Mouse (Mus musculus): Measurements from ENCODE around the gene Mmachc.

The Mmachc gene

GRCm38 (mm10) chr4:116708791-116709390 is 685 bp upstream of the Mmachc start:
- POLR2A ChIA-PET: interaction anchor here (0.5 to 16.3 kb wide), 105 partner anchors 10 to 585 kb away, joined by 3 to 370 read pairs (median 5); partner anchors contain the start of genes Mutyh (in 3 of the 4), Prdx1 (in 3 of the 4), Tesk2 (in 3 of the 4) and Toe1 (in 3 of the 4)
- CTCF ChIA-PET: interaction anchor here (0.6 to 3.6 kb wide), 27 partner anchors 9 to 681 kb away, joined by 3 to 28 read pairs (median 5); partner anchors contain the start of genes Tesk2 (in 2 of the 4), Mutyh (in 1 of the 4), Prdx1 (in 1 of the 4) and Toe1 (in 1 of the 4)

DNA sequence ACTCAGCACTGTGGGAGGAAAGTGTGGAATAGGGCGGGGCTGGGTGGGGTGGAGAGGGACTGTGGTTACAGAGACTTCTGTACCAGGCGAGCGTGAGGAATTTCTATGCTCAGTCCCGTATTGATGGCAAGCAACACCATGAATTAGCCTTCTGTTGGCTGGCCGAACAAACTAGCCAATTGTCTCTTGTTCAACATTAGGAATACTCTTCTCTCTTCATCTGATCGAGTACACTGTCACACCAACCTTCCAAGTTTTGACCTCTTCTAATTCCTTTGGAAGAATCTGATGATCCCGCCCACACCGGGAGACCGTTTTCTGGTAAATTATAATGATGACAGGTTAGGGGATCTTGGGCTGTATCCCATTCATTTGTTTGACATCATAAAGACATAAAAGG is 540 bp downstream of the Mmachc start:
- CTCF ChIA-PET: interaction anchor here (0.6 to 3.6 kb wide), 20 partner anchors 10 to 438 kb away, joined by 3 to 28 read pairs (median 6); partner anchors contain the start of genes Tesk2 (in 3 of the 4), Mutyh (in 1 of the 4), Prdx1 (in 1 of the 4) and Toe1 (in 1 of the 4)
- POLR2A ChIA-PET: interaction anchor here (0.5 to 16.3 kb wide), 92 partner anchors 9 to 584 kb away, joined by 3 to 370 read pairs (median 5); partner anchors contain the start of genes Akr1a1 (in 3 of the 4), Prdx1 (in 3 of the 4), Tesk2 (in 3 of the 4) and Btbd19 (in 2 of the 4)

DNA sequence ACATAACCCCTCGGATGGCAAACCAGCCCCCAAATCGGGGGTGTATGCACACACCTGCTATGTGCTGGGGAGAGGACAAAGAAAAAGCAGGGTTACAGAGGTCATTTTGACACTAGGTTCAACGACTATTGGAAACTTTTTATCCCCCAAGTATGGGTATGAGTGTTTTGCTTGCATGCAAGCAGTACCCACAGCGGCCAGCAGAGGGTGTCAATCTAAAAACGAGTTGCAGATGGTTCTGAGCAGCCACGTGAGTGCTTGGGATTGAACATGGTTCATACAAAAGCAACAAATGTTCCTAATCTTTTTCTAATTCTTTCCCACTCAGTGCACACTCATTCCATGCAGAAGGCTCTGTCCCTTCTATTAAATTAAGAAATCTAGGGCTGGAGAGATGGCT is 4.4 kb downstream of the Mmachc start:
- POLR2A ChIA-PET: interaction anchor here (0.6 to 16.3 kb wide), 19 partner anchors 9 to 1047 kb away, joined by 3 to 370 read pairs (median 4); partner anchors contain the start of genes Prdx1 (in 3 of the 4) and Tesk2 (in 2 of the 4)
- CTCF ChIA-PET: interaction anchor here in 3 of 4 experiments (0.5 to 1.8 kb wide), 7 partner anchors 17 to 283 kb away, joined by 3 to 6 read pairs (median 3); no protein-coding TSS in a partner anchor

DNA sequence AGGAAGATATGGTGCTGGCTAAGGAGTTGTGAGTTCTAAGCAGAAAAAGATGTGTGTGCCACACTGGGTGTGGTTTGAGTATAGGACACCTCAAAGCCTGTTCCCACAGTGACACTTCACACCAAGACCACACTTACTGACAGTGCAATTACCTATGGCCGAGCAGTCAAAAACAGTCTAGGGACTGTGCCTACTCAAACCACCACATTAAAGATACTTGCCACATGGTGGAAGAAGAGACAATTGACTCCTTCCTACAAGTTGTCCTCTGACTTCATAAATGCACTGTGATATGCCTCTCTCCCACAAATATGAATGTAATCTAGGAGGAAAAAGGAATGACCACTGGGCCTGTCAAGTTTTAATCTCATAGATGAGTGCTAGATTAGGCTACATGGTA is 7.2 kb downstream of the Mmachc start:
- ChIA-PET CTCF (no interaction called here), POLR2A (interaction anchor here (0.9 to 16.3 kb wide), 13 partner anchors 9 to 106 kb away, joined by 3 to 370 read pairs (median 3); partner anchors contain the start of genes Prdx1 (in 3 of the 4), Akr1a1 (in 1 of the 4), Mutyh (in 1 of the 4) and Nasp (in 1 of the 4))

DNA sequence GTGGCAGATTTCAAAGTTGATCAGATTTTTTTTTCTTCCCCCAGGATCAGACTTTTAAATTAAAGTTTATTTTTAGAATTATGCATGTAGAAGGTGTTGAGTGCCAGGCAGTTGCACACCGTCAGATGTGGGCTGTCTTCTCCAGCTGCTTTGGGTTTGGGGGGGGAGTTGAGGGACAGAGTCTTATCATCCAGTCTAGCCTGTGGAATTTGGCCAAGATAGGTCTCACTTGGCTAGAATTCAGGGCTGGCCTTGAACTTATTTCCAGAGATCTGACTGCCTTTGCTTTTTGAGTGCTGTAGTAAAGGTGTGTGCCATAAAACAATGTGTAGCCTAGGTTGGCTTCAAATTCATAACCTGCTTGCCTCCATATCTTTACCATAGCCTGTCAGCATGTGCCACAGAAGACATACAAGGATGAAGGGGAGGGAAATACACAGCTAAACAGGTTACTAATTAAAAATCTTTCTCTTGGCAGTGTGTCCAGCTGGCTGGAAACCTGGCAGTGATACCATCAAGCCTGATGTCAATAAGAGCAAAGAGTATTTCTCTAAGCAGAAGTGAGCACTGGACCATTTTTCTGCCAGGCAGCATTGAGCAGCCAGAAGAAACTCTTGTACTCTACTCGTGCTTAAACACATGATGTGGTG is 9.4 kb downstream of the Mmachc start:
- ChIA-PET CTCF (no interaction called here), POLR2A (interaction anchor here (0.7 to 16.3 kb wide), 12 partner anchors 9 to 72 kb away, joined by 3 to 370 read pairs (median 8); partner anchors contain the start of genes Ccdc163 (in 3 of the 4), Mmachc (in 3 of the 4), Prdx1 (in 3 of the 4) and Tesk2 (in 1 of the 4))

DNA sequence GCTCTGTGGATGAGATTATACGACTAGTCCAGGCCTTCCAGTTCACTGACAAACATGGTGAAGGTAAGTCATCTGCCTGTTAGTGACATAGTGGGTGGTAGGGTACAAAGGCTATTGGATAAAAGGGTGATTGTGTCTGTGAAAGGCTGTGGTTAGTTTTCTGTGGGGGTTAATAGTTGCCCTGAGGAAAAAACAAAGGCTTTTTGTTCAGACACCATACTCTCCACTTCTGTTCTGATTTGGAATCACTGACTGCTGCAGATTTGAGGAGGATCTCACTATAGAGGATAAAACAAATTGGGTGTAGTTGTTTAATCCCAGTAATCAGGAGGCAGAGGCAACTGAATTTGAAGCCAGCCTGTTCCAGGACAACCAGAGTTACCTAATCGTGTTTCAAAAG is 14.4 kb downstream of the Mmachc start:
- ChIA-PET CTCF (interaction anchor here in 1 of 4 experiments (0.6 kb wide), 1 partner anchor 70 kb away, joined by 9 read pairs; no protein-coding TSS in a partner anchor), POLR2A (interaction anchor here (0.6 to 10.0 kb wide), 20 partner anchors 7 to 109 kb away, joined by 3 to 132 read pairs (median 7); partner anchors contain the start of genes Prdx1 (in 4 of the 4), Ccdc163 (in 2 of the 4), Mmachc (in 2 of the 4) and Tesk2 (in 2 of the 4))

DNA sequence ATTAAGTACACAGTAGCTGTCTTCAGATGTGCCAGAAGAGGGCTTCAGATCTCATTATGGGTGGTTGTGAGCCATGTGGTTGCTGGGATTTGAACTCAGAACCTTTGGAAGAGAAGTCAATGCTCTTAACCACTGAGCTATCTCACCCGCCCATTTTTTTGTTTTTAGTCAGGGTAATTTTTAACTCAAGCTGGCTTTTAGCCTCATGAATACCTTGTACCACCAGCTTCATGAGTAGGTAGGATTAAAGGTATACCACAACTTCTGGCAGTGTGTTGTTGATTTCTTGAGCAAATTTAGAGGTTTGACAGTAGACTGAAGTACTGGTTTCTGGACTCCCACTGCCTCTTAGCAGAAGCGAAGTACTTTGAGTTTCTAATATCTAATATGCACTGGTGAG is 16.1 kb downstream of the Mmachc start:
- ChIA-PET POLR2A (interaction anchor here (0.6 to 10.0 kb wide), 22 partner anchors 6 to 294 kb away, joined by 3 to 98 read pairs (median 5); partner anchors contain the start of genes Ccdc163 (in 3 of the 4), Mmachc (in 3 of the 4), Akr1a1 (in 1 of the 4) and Prdx1 (in 1 of the 4)), CTCF (interaction anchor here in 1 of 4 experiments (0.8 to 1.4 kb wide), 2 partner anchors 36 to 47 kb away, joined by 3 read pairs; no protein-coding TSS in a partner anchor)

- CTCF ChIA-PET: no interaction called here
- POLR2A ChIA-PET: interaction anchor here (0.6 to 8.3 kb wide), 21 partner anchors 7 to 493 kb away, joined by 3 to 370 read pairs (median 9); partner anchors contain the start of genes Ccdc163 (in 2 of the 4), Mmachc (in 2 of the 4), Akr1a1 (in 1 of the 4) and Kif2c (in 1 of the 4)
Observed at GRCm38 (mm10) chr4:116689309-116689876, 18.8 kb downstream of the Mmachc start.

- ChIA-PET CTCF (interaction anchor here in 2 of 4 experiments (0.6 to 1.6 kb wide), 3 partner anchors 17 to 639 kb away, joined by 3 to 4 read pairs (median 4); no protein-coding TSS in a partner anchor), POLR2A (interaction anchor here (0.5 to 8.3 kb wide), 69 partner anchors 7 to 612 kb away, joined by 3 to 370 read pairs (median 7); partner anchors contain the start of genes Ccdc163 (in 3 of the 4), Mmachc (in 3 of the 4), Nasp (in 3 of the 4) and Tesk2 (in 3 of the 4))
Observed at GRCm38 (mm10) chr4:116687041-116687440, 21.2 kb downstream of the Mmachc start.

DNA sequence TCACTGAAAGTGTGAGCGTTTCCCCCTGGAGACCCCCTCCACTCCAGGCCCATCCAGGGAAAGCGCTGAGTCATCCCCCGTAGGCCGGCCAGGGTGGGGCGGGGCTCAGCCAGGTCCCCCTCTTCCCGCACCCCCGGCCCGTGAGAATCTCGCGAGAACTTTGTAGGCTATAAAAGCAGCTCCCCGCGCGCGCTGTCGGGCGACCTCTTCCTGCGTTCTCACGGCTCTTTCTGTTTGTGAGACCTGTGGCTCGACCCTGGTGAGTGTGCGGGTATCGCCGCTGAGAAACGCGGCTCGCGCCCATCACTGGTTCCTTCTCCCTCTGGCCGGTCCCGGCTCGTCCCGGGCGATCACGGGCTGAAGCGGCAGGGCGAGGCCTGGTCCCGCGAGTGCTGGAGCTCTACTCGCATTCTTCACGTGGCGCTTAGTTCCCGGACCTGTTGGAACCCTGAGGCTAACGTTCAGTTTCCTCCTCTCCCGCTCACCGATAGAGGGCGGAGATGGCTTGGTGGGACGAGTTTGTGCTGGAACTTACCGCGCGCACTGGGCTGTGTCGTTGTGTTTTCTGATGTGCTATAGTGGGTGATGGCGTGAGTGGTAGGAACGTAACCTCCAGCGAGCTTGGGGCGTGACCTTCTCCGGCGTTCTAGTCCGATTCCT is 22.7 kb downstream of the Mmachc start, which contains the start of gene Prdx1:
TSS of gene Prdx1 (plus strand) at position 143 of the 660 bp plus-strand sequence.
- ChIA-PET CTCF (interaction anchor here in 3 of 4 experiments (0.6 to 2.8 kb wide), 12 partner anchors 9 to 436 kb away, joined by 3 to 12 read pairs (median 4); partner anchors contain the start of genes Ccdc163 (in 1 of the 3) and Mmachc (in 1 of the 3)), POLR2A (interaction anchor here (0.5 to 8.3 kb wide), 184 partner anchors 9 to 866 kb away, joined by 3 to 370 read pairs (median 5); partner anchors contain the start of genes Tesk2 (in 4 of the 4), Akr1a1 (in 3 of the 4), Ccdc163 (in 3 of the 4) and Gpbp1l1 (in 3 of the 4))

DNA sequence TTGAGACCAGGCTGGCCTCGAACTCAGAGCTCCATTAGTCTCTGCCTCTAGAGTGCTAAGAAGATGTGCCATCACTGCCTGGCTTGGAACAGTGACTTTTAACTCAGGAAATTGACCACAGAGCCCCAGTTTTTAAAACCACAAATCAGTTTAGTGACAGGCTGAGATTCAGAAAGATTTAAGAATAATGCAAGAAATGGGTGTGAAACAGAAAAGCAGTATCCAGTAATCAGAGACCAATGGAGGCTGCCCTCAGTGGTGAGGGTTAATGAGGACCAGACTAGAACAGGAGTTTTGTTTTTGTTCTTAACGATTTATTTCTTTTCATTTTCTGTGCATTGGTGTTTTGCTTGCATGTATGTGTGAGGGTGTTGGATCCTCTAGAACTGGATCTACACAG is 23.5 kb downstream of the Mmachc start:
- CTCF ChIA-PET: interaction anchor here in 3 of 4 experiments (0.6 to 2.8 kb wide), 5 partner anchors 12 to 915 kb away, joined by 3 to 12 read pairs (median 5); partner anchors contain the start of genes Ccdc163 (in 1 of the 3) and Mmachc (in 1 of the 3)
- POLR2A ChIA-PET: interaction anchor here (0.6 to 8.3 kb wide), 93 partner anchors 8 to 1152 kb away, joined by 3 to 370 read pairs (median 6); partner anchors contain the start of genes Akr1a1 (in 3 of the 4), Ccdc163 (in 3 of the 4), Gpbp1l1 (in 3 of the 4) and Mmachc (in 3 of the 4)

GRCm38 (mm10) chr4:116683957-116684356 is 24.2 kb downstream of the Mmachc start:
- ChIA-PET CTCF (interaction anchor here in 1 of 4 experiments (0.6 to 2.8 kb wide), 3 partner anchors 12 to 135 kb away, joined by 3 to 12 read pairs (median 3); partner anchors contain the start of genes Ccdc163 and Mmachc), POLR2A (interaction anchor here (0.6 to 8.3 kb wide), 51 partner anchors 10 to 463 kb away, joined by 3 to 370 read pairs (median 13); partner anchors contain the start of genes Akr1a1 (in 3 of the 4), Ccdc163 (in 3 of the 4), Mmachc (in 3 of the 4) and Gpbp1l1 (in 2 of the 4))

DNA sequence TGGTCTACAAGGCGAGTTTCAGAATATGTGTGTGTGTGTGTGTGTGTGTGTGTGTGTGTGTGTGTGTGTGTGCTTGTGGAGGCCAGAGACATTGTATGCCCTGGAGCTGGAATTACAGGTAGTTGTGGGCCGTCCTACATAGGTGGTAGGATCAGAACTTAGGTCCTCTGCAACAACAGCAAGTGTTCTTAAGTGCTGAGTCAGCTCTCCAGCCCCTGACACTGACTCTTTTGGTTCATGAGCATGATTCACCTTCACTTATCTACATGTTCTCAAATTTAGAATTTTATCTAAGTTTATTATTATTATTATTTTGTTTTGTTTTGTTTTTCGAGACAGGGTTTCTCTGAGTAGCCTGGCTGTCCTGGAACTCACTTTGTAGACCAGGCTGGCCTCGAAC is 27.7 kb downstream of the Mmachc start:
- ChIA-PET POLR2A (interaction anchor here in 2 of 4 experiments (0.6 to 2.1 kb wide), 8 partner anchors 11 to 416 kb away, joined by 3 to 6 read pairs (median 3); partner anchors contain the start of gene Akr1a1 (in 1 of the 2)), CTCF (interaction anchor here in 2 of 4 experiments (0.6 to 0.7 kb wide), 2 partner anchors 23 to 152 kb away, joined by 3 to 6 read pairs; no protein-coding TSS in a partner anchor)

- CTCF ChIA-PET: no interaction called here
Observed at GRCm38 (mm10) chr4:116679141-116679540, 29.1 kb downstream of the Mmachc start.

GRCm38 (mm10) chr4:116677808-116678207 is 30.4 kb downstream of the Mmachc start:
- POLR2A ChIA-PET: interaction anchor here in 3 of 4 experiments (0.6 to 2.4 kb wide), 7 partner anchors 9 to 43 kb away, joined by 3 to 26 read pairs (median 5); partner anchors contain the start of genes Prdx1 (in 2 of the 3), Akr1a1 (in 1 of the 3), Ccdc163 (in 1 of the 3) and Mmachc (in 1 of the 3)
- CTCF ChIA-PET: no interaction called here

More at GRCm38 (mm10) chr4:116679141-116679540, 29.1 kb downstream of the Mmachc start:
- POLR2A ChIA-PET: interaction anchor here (0.5 to 2.1 kb wide), 15 partner anchors 9 to 121 kb away, joined by 3 to 9 read pairs (median 4); partner anchors contain the start of genes Ccdc163 (in 2 of the 4), Mmachc (in 2 of the 4) and Akr1a1 (in 1 of the 4)

DNA sequence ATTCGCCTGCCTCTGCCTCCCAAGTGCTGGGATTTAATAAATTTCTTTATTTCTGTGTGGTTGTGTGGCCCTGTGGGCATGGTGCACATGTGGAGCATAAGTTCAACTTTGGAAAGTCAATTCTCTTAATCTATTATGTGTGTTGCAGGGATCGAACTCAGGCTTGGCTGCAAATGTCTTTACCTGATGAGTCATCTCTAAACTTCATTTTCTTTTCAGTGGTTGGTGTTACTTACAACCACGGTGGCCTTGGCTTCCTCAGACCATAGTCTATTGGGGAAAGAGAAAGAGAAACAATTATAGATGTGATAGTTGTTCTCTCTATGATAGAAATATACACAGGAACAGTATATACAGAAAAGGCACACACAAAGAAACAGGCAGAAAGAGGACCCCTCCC is 32.2 kb downstream of the Mmachc start:
- ChIA-PET POLR2A (interaction anchor here in 3 of 4 experiments (0.7 to 2.4 kb wide), 6 partner anchors 9 to 588 kb away, joined by 3 to 26 read pairs (median 4); partner anchors contain the start of genes Prdx1 (in 3 of the 3) and Nasp (in 1 of the 3)), CTCF (interaction anchor here in 1 of 4 experiments (1.0 kb wide), 1 partner anchor 15 kb away, joined by 3 read pairs; no protein-coding TSS in a partner anchor)

Data from embryonic stem cell, embryonic (primary cell).